Mouse (Mus musculus) E14TG2a.4 (cell line): ENCODE measurements around the gene Trim60.

Source experiments
- H3K27me3 ChIP-seq: 2 replicates; pipeline ENCODE4 v1.6.1; 2014; ENCODE audit warnings: low read length, control low read depth; ENCODE audit not compliant: insufficient read depth
- H3K36me3 ChIP-seq: 2 replicates; pipeline ENCODE4 v1.6.1; 2014; ENCODE audit warnings: low read length, control low read depth; ENCODE audit not compliant: insufficient read depth
- H3K4me1 ChIP-seq: replicated peaks from 2 replicates; pipeline ENCODE4 v1.6.1; 2014; ENCODE audit warnings: low read depth, low read length, control low read depth
- H3K4me3 ChIP-seq: replicated peaks from 2 replicates; pipeline ENCODE4 v1.5.1; 2014; ENCODE audit warnings: mild to moderate bottlenecking, low read length
- H3K9me3 ChIP-seq: 2 replicates; pipeline ENCODE4 v1.6.1; 2014; ENCODE audit warnings: low read length, control low read depth
- CTCF ChIP-seq: conservative IDR thresholded peaks from 2 replicates; pipeline ENCODE4 v1.5.1; 2014; ENCODE audit warnings: low read length
- NANOG ChIP-seq: IDR thresholded peaks from 2 replicates; pipeline ENCODE4 v1.6.1; 2014; ENCODE audit warnings: borderline replicate concordance, low read length, mixed read lengths
- POU5F1 ChIP-seq: IDR thresholded peaks from 2 replicates; pipeline ENCODE4 v1.6.1; 2014; ENCODE audit warnings: low read length, borderline replicate concordance

Gene Trim60

DNA sequence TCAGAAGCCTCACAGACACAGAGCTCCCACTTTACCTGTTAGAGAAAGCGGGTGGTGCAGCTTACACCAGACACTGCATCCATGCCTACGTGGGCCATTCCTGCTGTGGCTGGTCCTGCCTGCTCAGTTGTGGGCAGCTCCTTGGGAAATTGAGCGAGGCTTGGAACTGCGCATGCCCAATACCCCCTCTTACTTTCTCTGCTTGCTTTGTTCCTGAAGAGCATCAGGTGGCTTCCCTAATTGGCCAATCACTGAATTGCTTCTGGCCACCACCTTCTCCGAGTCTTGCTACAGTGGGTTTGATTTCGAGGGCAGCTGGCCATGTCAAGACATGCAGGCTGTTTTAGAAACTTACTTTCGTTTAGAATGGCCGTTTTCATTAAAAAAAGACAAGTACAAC is at the start of gene Trim60, which contains the start of gene Trim61:
Gene Trim60 (minus strand): TSS at position 162 of the 400 bp plus-strand sequence.
Gene Trim61 (minus strand): TSS at position 101 of the 400 bp plus-strand sequence.
- Histone ChIP-seq H3K27me3 (no peaks in the 10 kb centered on the region), H3K4me1 (no peaks in the 10 kb centered on the region), H3K36me3 (no peaks in the 10 kb centered on the region; the same call in 1 of the 2 replicates), H3K9me3 (peaks cover 31% of the 10 kb centered on the region), H3K4me3 (no peak within 1 kb of the TSS)
- TF ChIP-seq CTCF (no peak), POU5F1 (no peak), NANOG (no peak)

DNA sequence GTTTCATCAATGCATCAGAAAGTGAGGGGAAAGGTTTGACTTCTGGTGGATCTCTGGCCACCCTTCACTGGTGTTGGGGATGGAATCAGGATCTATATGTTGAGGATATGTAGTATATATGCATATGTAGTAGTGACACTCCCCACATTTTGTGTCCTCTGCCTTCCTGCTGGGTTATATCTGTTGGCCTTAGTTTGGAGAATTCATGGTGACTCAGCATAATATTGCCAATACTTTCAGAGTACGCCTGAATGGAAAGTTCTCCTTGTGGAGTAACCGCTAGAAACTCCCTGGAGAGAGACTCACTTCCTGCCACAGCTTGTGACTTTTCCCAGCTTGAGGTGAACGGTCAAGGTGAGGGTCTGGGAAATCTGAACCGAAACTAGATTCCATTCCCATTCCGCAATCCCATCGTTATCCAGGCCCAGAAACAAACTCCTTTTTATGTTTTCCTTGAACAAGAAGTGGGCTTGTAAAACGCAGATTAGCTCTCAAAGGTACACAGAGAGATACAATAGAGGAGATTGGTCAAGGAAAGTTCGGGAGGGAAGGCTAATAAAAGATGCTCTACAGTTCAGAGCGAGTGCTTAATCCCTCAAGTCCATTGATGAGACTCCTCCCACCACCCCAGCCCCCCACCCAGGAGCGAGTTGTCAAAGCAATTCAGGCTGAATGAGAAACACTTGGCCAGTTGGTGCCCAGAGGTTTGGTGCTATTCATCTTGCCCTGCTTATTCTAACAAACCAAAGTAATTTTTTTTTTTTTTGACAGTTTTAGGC is 49.5 kb upstream of the Trim60 start:
- Histone ChIP-seq H3K4me3 (no peak overlapping the region), H3K4me1 (peaks cover 43% of the 10 kb centered on the region), H3K36me3 (no peaks in the 10 kb centered on the region), H3K27me3 (no peaks in the 10 kb centered on the region), H3K9me3 (peaks cover 26% of the 10 kb centered on the region)
- TF ChIP-seq CTCF (no peak), POU5F1 (no peak), NANOG (no peak; the same call in 1 of the 2 replicates)

DNA sequence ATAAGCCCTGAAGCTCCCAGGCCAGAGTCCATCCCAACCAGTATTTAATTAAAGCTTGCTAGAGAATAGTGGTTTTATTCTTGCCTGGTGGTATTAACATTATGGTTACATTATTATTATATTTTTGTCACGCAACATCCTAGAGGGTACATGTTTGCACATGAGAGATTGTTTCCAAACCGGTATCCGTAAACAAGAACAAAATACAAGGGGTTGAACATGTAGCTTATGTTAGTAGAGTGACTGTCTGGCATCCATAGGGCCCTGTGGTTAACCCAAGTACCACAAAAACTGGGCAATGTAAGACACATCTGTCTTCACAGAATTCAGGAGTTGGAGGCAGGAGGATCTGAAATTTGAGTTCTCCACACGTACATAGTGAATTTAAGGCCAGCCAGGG is 48.6 kb upstream of the Trim60 start:
- Histone ChIP-seq H3K9me3 (peaks cover 26% of the 10 kb centered on the region), H3K27me3 (no peaks in the 10 kb centered on the region), H3K4me3 (no peak overlapping the region), H3K4me1 (peaks cover 51% of the 10 kb centered on the region), H3K36me3 (no peaks in the 10 kb centered on the region)
- no peak for TF ChIP-seq POU5F1
- no peak for TF ChIP-seq NANOG
- no peak for TF ChIP-seq CTCF

DNA sequence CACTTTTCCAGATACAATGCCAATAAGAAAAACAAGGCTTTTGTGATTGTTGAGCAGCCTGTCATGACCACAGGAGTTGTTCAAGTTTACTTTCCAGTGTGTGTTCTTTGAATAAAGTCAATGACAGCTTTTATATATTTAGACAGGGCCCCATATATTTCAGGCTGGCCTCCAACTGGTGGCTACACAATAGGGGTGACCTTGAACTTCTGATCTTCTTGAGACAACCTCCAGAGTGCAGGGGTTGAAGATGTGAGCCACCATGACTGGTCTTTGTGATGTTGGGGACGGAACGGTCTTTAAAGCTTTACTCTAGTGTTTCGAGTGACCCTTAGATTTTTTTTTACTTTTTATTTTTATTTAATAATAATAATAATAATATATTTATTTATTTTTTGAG is 47.2 kb upstream of the Trim60 start:
- TF ChIP-seq NANOG (no peak), CTCF (no peak), POU5F1 (no peak)
- no peaks in the 10 kb centered on the region for H3K27me3 ChIP-seq
- H3K4me3 ChIP-seq, result no peak overlapping the region; the same call in 1 of the 2 replicates
- peaks cover 26% of the 10 kb centered on the region for H3K9me3 ChIP-seq
- H3K36me3 ChIP-seq, result no peaks in the 10 kb centered on the region
- H3K4me1 ChIP-seq, result peaks cover 60% of the 10 kb centered on the region

DNA sequence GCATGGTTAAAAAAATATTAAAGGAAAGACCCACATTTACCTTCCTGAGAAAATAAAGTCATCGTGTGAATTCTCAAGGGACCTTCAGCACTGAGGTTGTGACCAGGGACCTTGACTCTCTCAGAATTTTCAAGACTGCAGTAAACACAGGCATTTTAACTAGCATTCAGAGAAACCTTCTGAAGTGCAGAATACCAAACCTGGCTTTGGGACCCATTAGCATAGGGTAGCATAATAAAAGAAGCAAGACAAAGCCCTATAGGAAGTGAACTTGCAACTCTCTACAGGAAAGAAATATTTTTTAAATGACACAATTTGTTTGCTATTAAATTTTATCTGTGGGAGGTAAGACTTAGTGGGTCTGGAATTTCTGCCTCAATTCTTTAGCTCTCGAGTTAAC is 45.7 kb upstream of the Trim60 start:
- H3K27me3 ChIP-seq, result no peaks in the 10 kb centered on the region
- H3K36me3 ChIP-seq, result no peaks in the 10 kb centered on the region
- peak; percentile 29; the same call in 1 of the 2 replicates for TF ChIP-seq NANOG
- TF ChIP-seq CTCF, result no peak
- TF ChIP-seq POU5F1, result 0 out of 2 replicates have a peak, but pooled peaks have one; percentile 14
- H3K4me1 ChIP-seq, result peaks cover 60% of the 10 kb centered on the region
- H3K4me3 ChIP-seq, result no peak overlapping the region
- peaks cover 24% of the 10 kb centered on the region for H3K9me3 ChIP-seq

DNA sequence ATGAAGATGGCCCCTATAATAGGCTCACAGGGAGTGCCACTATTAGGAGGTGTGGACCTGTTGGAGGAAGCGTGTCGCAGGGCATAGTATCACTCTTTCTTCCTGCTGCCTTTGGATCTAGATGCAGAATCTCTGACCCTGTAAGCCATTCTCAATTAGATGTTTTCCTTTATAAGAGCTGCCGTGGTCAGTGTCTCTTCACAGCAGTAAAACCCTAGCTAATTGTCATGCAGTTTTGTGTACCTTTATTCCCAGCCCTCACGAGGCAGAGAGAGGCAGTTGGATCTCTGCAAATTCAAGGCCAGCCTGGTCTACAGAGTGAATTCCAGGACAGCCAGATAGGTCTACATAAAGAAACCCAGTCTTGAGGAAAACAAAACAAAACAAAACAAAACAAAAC is 43.8 kb upstream of the Trim60 start:
- no peak for TF ChIP-seq POU5F1
- TF ChIP-seq CTCF, result no peak
- TF ChIP-seq NANOG, result peak; percentile 30; the same call in 1 of the 2 replicates
- Histone ChIP-seq H3K9me3 (peaks cover 13% of the 10 kb centered on the region), H3K36me3 (no peaks in the 10 kb centered on the region), H3K4me3 (no peak overlapping the region), H3K4me1 (peaks cover 68% of the 10 kb centered on the region), H3K27me3 (no peaks in the 10 kb centered on the region)

DNA sequence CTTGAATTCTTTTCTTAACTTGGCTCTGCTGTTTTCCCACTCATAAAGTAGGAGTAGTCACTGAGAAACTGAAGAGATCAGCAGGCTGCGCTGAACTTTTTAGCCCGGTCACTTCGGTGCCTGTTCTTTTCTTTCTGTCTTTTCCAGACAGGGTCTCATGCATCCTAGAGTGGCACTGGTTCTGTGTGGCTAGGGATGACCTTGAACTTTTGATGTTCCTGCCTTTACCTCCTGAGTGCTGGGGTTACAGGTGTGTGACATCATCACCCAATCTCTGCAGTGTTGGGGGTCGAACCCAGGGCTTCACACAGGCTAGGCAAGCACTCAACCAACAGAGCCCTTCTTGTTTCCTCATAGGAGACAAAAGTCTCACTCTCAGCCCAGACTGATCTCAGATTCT is 38.3 kb upstream of the Trim60 start:
- TF ChIP-seq POU5F1, result no peak
- TF ChIP-seq CTCF, result no peak
- TF ChIP-seq NANOG, result no peak
- H3K36me3 ChIP-seq, result no peaks in the 10 kb centered on the region
- peaks cover 63% of the 10 kb centered on the region for H3K4me1 ChIP-seq
- H3K9me3 ChIP-seq, result no peaks in the 10 kb centered on the region
- no peaks in the 10 kb centered on the region for H3K27me3 ChIP-seq
- H3K4me3 ChIP-seq, result no peak overlapping the region

DNA sequence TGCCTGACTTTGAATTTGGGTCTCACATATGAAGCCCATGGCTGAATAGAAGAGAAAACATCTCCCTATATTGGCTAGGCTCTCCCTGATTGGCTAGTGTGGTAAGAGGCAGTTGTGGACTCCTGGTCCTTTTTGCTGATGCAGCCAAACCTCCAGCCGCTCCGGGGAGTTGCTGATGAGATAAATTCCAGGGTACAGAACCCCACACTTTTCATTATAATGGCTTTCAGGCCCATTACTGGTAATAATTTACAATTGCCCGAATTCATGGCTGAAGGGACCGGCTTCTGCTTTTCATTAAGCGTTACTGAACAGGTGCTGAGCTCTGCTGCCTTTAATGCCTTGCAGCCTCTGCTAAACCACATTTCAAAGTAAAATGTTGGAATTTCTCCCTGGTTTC is 35.6 kb upstream of the Trim60 start:
- no peak for TF ChIP-seq CTCF
- no peak for TF ChIP-seq NANOG
- TF ChIP-seq POU5F1, result no peak
- H3K36me3 ChIP-seq, result no peaks in the 10 kb centered on the region
- H3K9me3 ChIP-seq, result no peaks in the 10 kb centered on the region
- H3K4me1 ChIP-seq, result peaks cover 59% of the 10 kb centered on the region
- H3K4me3 ChIP-seq, result no peak overlapping the region
- H3K27me3 ChIP-seq, result no peaks in the 10 kb centered on the region
